Mouse (Mus musculus) lung, postnatal 0 days (tissue): Measurements from ENCODE around the gene Rab21.

Source experiments
- CTCF ChIP-seq: IDR thresholded peaks from 2 replicates; pipeline ENCODE4 v1.5.1; 2016; ENCODE audit warnings: antibody characterized with exemption, mild to moderate bottlenecking
- EP300 ChIP-seq: IDR thresholded peaks from 2 replicates; pipeline ENCODE4 v1.6.1; 2016; ENCODE audit warnings: antibody characterized with exemption, mild to moderate bottlenecking, control low read depth

DNA sequence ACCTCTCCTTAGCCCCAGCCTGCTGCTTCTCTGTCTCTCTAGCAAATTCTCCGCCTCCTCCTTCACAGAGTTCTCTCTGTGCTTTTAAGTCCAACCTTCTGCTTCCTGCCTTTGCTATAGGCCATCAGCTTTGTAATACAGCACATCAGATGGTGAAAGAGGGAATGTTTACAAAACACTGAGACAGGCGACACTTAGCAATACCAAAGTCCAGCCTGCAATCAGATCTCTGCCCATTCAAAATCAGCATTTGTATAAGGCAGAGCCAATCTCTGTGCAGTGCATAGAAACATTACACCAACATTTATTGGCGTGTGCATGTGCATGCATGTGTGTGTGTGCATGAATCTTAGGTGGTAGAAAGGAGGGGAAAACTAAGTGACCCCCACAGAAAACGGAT lies 77.5 kb downstream of the Rab21 start:
- TF ChIP-seq CTCF = no peak
- TF ChIP-seq EP300 = no peak
